Comparison of ENCODE assay signal across 17 mouse cellular contexts in the genomic region with DNA sequence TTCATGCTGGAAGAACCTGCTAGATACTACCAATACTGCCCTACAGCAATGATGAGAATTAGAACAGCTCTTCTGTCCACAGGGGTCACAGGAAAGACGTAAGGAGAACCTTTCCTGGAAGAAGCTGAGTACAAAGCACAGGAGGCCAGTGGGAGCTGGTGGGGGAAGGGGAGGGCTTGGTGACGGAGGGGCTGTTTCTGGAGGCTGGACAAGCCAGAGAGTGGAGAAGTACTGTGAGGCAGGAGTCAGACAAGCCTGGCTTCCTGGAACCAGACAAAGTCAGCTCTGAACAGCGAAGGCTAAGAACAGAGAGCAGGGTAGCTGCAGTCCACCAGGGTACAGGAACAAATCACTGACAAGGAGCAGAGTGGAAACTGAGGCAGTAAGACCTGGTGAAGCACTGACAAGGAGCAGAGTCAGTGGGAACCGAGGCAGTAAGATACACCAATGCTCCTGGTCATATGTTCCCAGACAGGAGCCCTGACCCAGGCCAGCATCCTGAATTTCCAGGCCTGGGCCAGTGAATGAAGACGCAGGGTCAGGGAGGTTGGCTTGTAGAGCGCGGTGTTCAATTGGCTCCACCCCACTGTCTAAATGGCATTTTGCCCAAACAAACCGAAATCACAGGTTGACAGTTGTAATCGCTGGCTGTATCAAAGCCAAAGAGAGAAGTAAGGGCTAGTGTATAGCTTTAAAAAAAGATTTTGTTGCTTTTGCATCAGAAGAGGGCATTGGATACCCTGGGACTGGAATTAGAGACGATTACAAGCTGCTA.
A peak's percentile ranks its signal among the peaks of the same experiment; 100 is the strongest.
DNase-seq lines count a peak whose midpoint lies in the region; ATAC-seq and TF ChIP-seq lines count a peak whose summit lies in the region.
"Had no signal": no experiment of that assay in that cellular context is flagged by ENCODE, and none has a peak within 500 bp of the region (broad histone marks: within the 10 kb centered on the region; RNA-seq: fewer than 3 reads in every experiment).

No protein-coding gene starts in this region.

- H3K9me3 ChIP-seq in kidney, embryonic 16.5 days (ENCODE audit: low read length): no peaks in the 10 kb centered on the region
- H3K9me3 ChIP-seq: intestine, embryonic 15.5 days; liver, embryonic 13.5 days had no signal

- no peak for TF ChIP-seq POLR2A in brain, embryonic 14.5 days (IDR thresholded peaks at IDR 0.05; ENCODE audit: borderline replicate concordance, extremely low read depth, insufficient read depth, insufficient read length, poor library complexity, severe bottlenecking)

- H3K4me1 ChIP-seq in kidney, embryonic 16.5 days (ENCODE audit: insufficient read depth, low read length): peaks cover 28% of the 10 kb centered on the region

- no peaks in the 10 kb centered on the region for H3K27me3 ChIP-seq in kidney, embryonic 16.5 days (ENCODE audit: insufficient read depth, low read length)
- H3K27me3 ChIP-seq: CH12.LX; intestine, embryonic 15.5 days; liver, embryonic 13.5 days had no signal

- no peak for TF ChIP-seq CTCF in brain, embryonic 14.5 days (IDR thresholded peaks at IDR 0.05; ENCODE audit: borderline replicate concordance, extremely low read depth, insufficient read depth, insufficient read length)

- H3K27ac ChIP-seq in kidney, embryonic 16.5 days (ENCODE audit: low read length): no peak overlapping the region; the same call in 1 of the 2 replicates
- H3K27ac ChIP-seq: intestine, embryonic 15.5 days; liver, embryonic 13.5 days had no signal

- H3K36me3 ChIP-seq in kidney, embryonic 16.5 days (ENCODE audit: insufficient read depth, low read length): no peaks in the 10 kb centered on the region
- H3K36me3 ChIP-seq: intestine, embryonic 15.5 days; liver, embryonic 13.5 days had no signal

- H3K4me3 ChIP-seq in kidney, embryonic 16.5 days (ENCODE audit: low read length): no peak overlapping the region
- H3K4me3 ChIP-seq: erythroblast, embryonic 14.5 days; intestine, embryonic 15.5 days; liver, embryonic 13.5 days had no signal

- DNase-seq in heart, adult 11 months: peak; percentile 87
- DNase-seq in heart, adult 18-20 months: no peak
- DNase-seq in kidney, adult 8-10 months: no peak
- peak; percentile 18 for DNase-seq in brain, embryonic 14.5 days (ENCODE audit: low read depth)
- no peak for DNase-seq in layer of hippocampus, adult 9-10 months (ENCODE audit: low spot score)
- DNase-seq: gastrocnemius, postnatal 14 days; heart, postnatal 4 days; layer of hippocampus, adult 9-11 months; liver, embryonic 13.5 days; lung, postnatal 4 days; right cerebral cortex, adult 18-20 months; thymus, postnatal 4 days had no signal

- ATAC-seq in kidney, embryonic 16.5 days (ENCODE audit: low FRiP score, low TSS enrichment): peak; percentile 13; the same call in 1 of the 2 replicates
- ATAC-seq in granulocyte monocyte progenitor cell, adult 5-6 weeks (replicated peaks; ENCODE audit: poor library complexity, severe bottlenecking): peak; percentile 31; the same call in 1 of the 2 replicates
- ATAC-seq: intestine, embryonic 15.5 days had no signal

- no peak overlapping the region for H3K9ac ChIP-seq in kidney, embryonic 16.5 days (replicated peaks; ENCODE audit: low read length)
- H3K9ac ChIP-seq: intestine, embryonic 15.5 days; liver, embryonic 13.5 days had no signal

- 55% methylated on average over 10 of the region's 10 CpGs for WGBS in kidney, embryonic 16.5 days

- no peak overlapping the region for H3K4me2 ChIP-seq in kidney, embryonic 16.5 days (replicated peaks; ENCODE audit: low read depth, low read length)
- H3K4me2 ChIP-seq: intestine, embryonic 15.5 days; liver, embryonic 13.5 days had no signal

Comparison
In these comparisons a context has a peak if more than half of its experiments do, and no peak if none do; other contexts are left out.
1. DNase-seq: peak in heart, adult 11 months (single experiment) and brain, embryonic 14.5 days (single experiment); none in heart, adult 18-20 months (0 of 2), kidney, adult 8-10 months (0 of 2) and layer of hippocampus, adult 9-10 months (single experiment).